Mouse (Mus musculus): ENCODE measurements around the gene Slc38a8. TPM values are rescaled to one million over a fixed set of nuclear protein-coding genes. Genes with fewer than 3 reads are reported as not detected.

Gene Slc38a8
- polyA plus RNA-seq, 1 experiment from 2014 or later, result not detected

Other genes starting within 250 kb of the Slc38a8 start
- gene Hsbp1, start 157.2 kb downstream of the Slc38a8 start, polyA plus RNA-seq (2014; fragmentation: Nextera tagmentation; extraction: Ambion mirVana), result 741 and 743 TPM in 2 replicates
- gene Mlycd, start 106.8 kb downstream of the Slc38a8 start, polyA plus RNA-seq (2014; fragmentation: Nextera tagmentation; extraction: Ambion mirVana), result 17.8 and 20.2 TPM in 2 replicates
- 0.35 and 0.40 TPM in 2 replicates for gene Osgin1, start 67.6 kb downstream of the Slc38a8 start, polyA plus RNA-seq (2014; fragmentation: Nextera tagmentation; extraction: Ambion mirVana)
- gene Necab2, start 55.0 kb downstream of the Slc38a8 start, polyA plus RNA-seq (2014; fragmentation: Nextera tagmentation; extraction: Ambion mirVana), result 44.4 and 50.1 TPM in 2 replicates
- 50.9 and 51.1 TPM in 2 replicates for gene Mbtps1, start 57.0 kb upstream of the Slc38a8 start, polyA plus RNA-seq (2014; fragmentation: Nextera tagmentation; extraction: Ambion mirVana)
- gene Hsdl1, start 73.5 kb upstream of the Slc38a8 start, polyA plus RNA-seq (2014; fragmentation: Nextera tagmentation; extraction: Ambion mirVana), result 163 and 182 TPM in 2 replicates
- gene Dnaaf1, start 73.5 kb upstream of the Slc38a8 start, polyA plus RNA-seq (2014; fragmentation: Nextera tagmentation; extraction: Ambion mirVana), result 0.51 and 0.53 TPM in 2 replicates
- 13.3 and 14.0 TPM in 2 replicates for gene Taf1c, start 103.5 kb upstream of the Slc38a8 start, polyA plus RNA-seq (2014; fragmentation: Nextera tagmentation; extraction: Ambion mirVana)
- gene Adad2, start 111.0 kb upstream of the Slc38a8 start, polyA plus RNA-seq (2014; fragmentation: Nextera tagmentation; extraction: Ambion mirVana), result not detected in 2 replicates
- 0.09 and 0.16 TPM in 2 replicates for gene Kcng4, start 134.0 kb upstream of the Slc38a8 start, polyA plus RNA-seq (2014; fragmentation: Nextera tagmentation; extraction: Ambion mirVana)
- 5.5 and 6.1 TPM in 2 replicates for gene Wfdc1, start 164.7 kb upstream of the Slc38a8 start, polyA plus RNA-seq (2014; fragmentation: Nextera tagmentation; extraction: Ambion mirVana)
- 0.13 and 0.22 TPM in 2 replicates for gene Atp2c2, start 198.3 kb upstream of the Slc38a8 start, polyA plus RNA-seq (2014; fragmentation: Nextera tagmentation; extraction: Ambion mirVana)

Measured in hindbrain, embryonic 14.5 days (tissue).